Mouse (Mus musculus): Measurements from ENCODE around the gene Wdsub1.
A peak's percentile ranks its signal among the peaks of the same experiment; 100 is the strongest.
"Not testable (repeated sequence)": the region's sequence is repeated elsewhere in the genome, so short reads cannot be mapped to it uniquely, and the experiment has no call there.

Gene Wdsub1

GRCm38 (mm10) chr2:59881831-59882741 lies at the start of gene Wdsub1:
Wdsub1 (minus strand) TSS chr2:59882591.
- DNase-seq (ENCODE audit: low spot score in 2 of 2) = peak; percentile 80 to 82

GRCm38 (mm10) chr2:59913610-59914009 lies 31.2 kb upstream of the Wdsub1 start:
- DNase-seq (ENCODE audit: low spot score in 2 of 2) = no peak

GRCm38 (mm10) chr2:59908048-59908447 lies 25.7 kb upstream of the Wdsub1 start:
- DNase-seq (ENCODE audit: low spot score in 2 of 2) = no peak

GRCm38 (mm10) chr2:59904007-59904406 lies 21.6 kb upstream of the Wdsub1 start:
- DNase-seq (ENCODE audit: low spot score in 2 of 2) = no peak

- DNase-seq (ENCODE audit: low spot score in 2 of 2) = no peak
Observed at GRCm38 (mm10) chr2:59898666-59899065, 16.3 kb upstream of the Wdsub1 start.

- no peak for DNase-seq (ENCODE audit: low spot score in 2 of 2)
Observed at GRCm38 (mm10) chr2:59898105-59898504, 15.7 kb upstream of the Wdsub1 start.

GRCm38 (mm10) chr2:59896837-59897236 lies 14.4 kb upstream of the Wdsub1 start:
- DNase-seq (ENCODE audit: low spot score in 2 of 2) = no peak

GRCm38 (mm10) chr2:59896400-59896799 lies 14.0 kb upstream of the Wdsub1 start:
- DNase-seq (ENCODE audit: low spot score in 2 of 2) = no peak

GRCm38 (mm10) chr2:59889699-59890098 lies 7.3 kb upstream of the Wdsub1 start:
- no peak for DNase-seq (ENCODE audit: low spot score in 2 of 2)

GRCm38 (mm10) chr2:59882742-59883281 lies 421 bp upstream of the Wdsub1 start:
- DNase-seq (ENCODE audit: low spot score in 2 of 2) = no peak

- no peak for DNase-seq (ENCODE audit: low spot score in 2 of 2)
Observed at GRCm38 (mm10) chr2:59881404-59881803, 987 bp downstream of the Wdsub1 start.

GRCm38 (mm10) chr2:59878221-59878620 lies 4.2 kb downstream of the Wdsub1 start:
- DNase-seq (ENCODE audit: low spot score in 2 of 2) = no peak

GRCm38 (mm10) chr2:59877335-59877734 lies 5.1 kb downstream of the Wdsub1 start:
- DNase-seq (ENCODE audit: low spot score in 2 of 2) = no peak

- no peak for DNase-seq (ENCODE audit: low spot score in 2 of 2)
Observed at GRCm38 (mm10) chr2:59876482-59876881, 5.9 kb downstream of the Wdsub1 start.

GRCm38 (mm10) chr2:59870526-59870925 lies 11.9 kb downstream of the Wdsub1 start:
- no peak for DNase-seq (ENCODE audit: low spot score in 2 of 2)

GRCm38 (mm10) chr2:59862618-59863017 lies 19.8 kb downstream of the Wdsub1 start:
- DNase-seq (ENCODE audit: low spot score in 2 of 2) = no peak

GRCm38 (mm10) chr2:59854363-59854762 lies 28.0 kb downstream of the Wdsub1 start:
- no peak for DNase-seq (ENCODE audit: low spot score in 2 of 2)

- no peak for DNase-seq (ENCODE audit: low spot score in 2 of 2)
Observed at GRCm38 (mm10) chr2:59853543-59853942, 28.8 kb downstream of the Wdsub1 start.

- DNase-seq (ENCODE audit: low spot score in 2 of 2) = no peak
Observed at GRCm38 (mm10) chr2:59852916-59853315, 29.5 kb downstream of the Wdsub1 start.

GRCm38 (mm10) chr2:59851885-59852284 lies 30.5 kb downstream of the Wdsub1 start:
- not testable (repeated sequence) for DNase-seq (ENCODE audit: low spot score in 2 of 2)

GRCm38 (mm10) chr2:59843848-59844247 lies 38.5 kb downstream of the Wdsub1 start:
- no peak for DNase-seq (ENCODE audit: low spot score in 2 of 2)

- no peak for DNase-seq (ENCODE audit: low spot score in 2 of 2)
Observed at GRCm38 (mm10) chr2:59843156-59843555, 39.2 kb downstream of the Wdsub1 start.

- no peak for DNase-seq (ENCODE audit: low spot score in 2 of 2)
Observed at GRCm38 (mm10) chr2:59842556-59843008, 39.8 kb downstream of the Wdsub1 start.
